Mouse (Mus musculus): Measurements from ENCODE around the gene Tsfm. TPM values are rescaled to one million over a fixed set of nuclear protein-coding genes. Genes with fewer than 3 reads are reported as not detected.

The Tsfm gene
- total RNA-seq, 2 experiments from 2014 or later: 66.1 to 67.4 TPM

- no peak for DNase-seq (ENCODE audit: low spot score)
- intact Hi-C loops (cut with DNase I): no loop called here
These were observed 12.5 kb upstream of the Tsfm start for GRCm38 (mm10) chr10:127043187-127043586.

- intact Hi-C loops (cut with DNase I): no loop called here
- no peak for DNase-seq (ENCODE audit: low spot score)
These were observed 12.0 kb upstream of the Tsfm start for GRCm38 (mm10) chr10:127042468-127043115.

DNA sequence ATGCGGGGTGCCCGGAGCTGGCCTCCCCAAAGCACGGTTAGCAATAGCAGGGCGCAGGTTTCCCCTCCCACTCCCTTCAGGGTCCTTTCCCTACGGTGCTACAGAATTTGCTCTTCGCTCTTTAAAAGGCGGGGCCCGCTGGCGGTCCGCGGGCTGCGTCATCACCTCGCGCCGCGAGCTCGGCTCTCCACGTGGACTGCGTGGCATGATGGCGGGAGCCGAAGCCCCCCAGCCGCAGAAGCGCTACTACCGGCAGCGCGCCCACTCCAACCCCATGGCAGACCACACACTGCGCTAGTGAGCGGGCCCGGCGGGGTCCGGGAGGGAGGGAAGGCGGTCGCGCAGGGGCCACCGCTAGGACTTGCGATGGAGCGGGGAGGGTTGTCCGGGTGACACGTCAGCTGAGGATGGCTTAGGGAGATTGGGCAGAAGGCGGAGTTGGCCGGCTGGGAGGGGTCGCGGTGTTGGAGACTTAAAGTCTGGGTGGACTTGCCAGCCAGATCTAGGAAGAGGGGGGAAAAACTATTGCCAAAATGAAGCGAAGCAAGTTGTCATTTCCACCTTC, 11.2 kb upstream of the Tsfm start:
- peak; percentile 72 for DNase-seq (ENCODE audit: low spot score)
- intact Hi-C loops (cut with DNase I): no loop called here

GRCm38 (mm10) chr10:127041274-127041766, 10.7 kb upstream of the Tsfm start, which contains the start of the genes Mettl1 and Eef1akmt3:
Gene Mettl1, plus strand, starts transcription at chr10:127041414.
Gene Eef1akmt3, minus strand, starts transcription at chr10:127041513.
- intact Hi-C loops (cut with DNase I): no loop called here
- no peak for DNase-seq (ENCODE audit: low spot score)

DNA sequence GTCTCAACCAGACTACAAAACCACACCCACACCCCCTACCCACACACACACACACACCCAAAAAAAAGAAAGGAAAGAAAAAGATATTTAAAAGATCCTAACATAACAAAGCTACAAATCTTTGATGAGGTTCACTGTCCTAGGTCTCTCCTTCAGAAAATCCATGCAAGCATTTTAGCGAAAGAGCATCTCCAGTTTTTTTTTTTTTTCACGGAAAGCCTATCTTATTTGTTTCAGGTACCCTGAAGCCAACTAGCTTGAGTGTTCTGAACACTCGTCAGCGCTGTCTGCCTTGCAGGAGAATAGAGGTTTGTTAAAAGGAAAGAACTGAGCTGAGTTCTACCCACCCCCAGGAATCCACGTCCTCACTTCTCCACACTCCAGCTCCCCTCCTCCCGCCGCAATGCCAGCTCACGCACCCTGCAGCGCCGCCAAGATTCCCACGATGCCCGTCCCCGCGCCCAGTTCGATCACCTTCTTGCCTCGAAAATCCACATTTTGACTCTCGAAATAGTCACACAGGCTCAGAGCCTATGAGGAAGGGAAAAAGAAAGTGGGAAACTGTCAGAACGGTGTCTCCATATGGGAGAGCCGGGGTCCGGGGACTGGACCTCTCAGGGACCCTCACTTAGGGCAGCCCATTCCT, 10.1 kb upstream of the Tsfm start:
- intact Hi-C loops (cut with DNase I): no loop called here
- no peak for DNase-seq (ENCODE audit: low spot score)

DNA sequence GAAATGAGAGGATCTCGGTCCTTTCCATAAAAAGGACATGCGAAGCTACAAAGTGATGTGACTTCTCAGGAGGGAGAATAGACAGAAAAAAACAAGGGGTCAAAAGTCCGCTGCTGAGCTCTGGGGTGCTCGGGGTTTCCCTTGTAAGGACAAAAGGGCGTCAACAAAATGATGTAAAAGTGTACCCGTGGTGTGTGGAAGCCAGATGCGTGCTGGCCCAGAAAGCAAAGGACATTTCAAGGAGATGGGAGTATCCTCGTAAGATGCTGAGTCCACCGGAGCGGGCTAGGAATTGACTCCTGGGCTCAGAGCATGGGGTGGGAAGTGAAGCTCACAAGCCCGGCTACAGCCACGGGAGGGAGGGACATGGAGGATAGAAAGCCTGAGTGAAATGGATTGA, 7.0 kb upstream of the Tsfm start:
- intact Hi-C loops (cut with DNase I): no loop called here
- no peak for DNase-seq (ENCODE audit: low spot score)

GRCm38 (mm10) chr10:127036273-127036672, 5.6 kb upstream of the Tsfm start:
- DNase-seq (ENCODE audit: low spot score): no peak
- intact Hi-C loops (cut with DNase I): no loop called here

- DNase-seq (ENCODE audit: low spot score): no peak
- intact Hi-C loops (cut with DNase I): no loop called here
These were observed 2.7 kb upstream of the Tsfm start for GRCm38 (mm10) chr10:127033301-127033741.

DNA sequence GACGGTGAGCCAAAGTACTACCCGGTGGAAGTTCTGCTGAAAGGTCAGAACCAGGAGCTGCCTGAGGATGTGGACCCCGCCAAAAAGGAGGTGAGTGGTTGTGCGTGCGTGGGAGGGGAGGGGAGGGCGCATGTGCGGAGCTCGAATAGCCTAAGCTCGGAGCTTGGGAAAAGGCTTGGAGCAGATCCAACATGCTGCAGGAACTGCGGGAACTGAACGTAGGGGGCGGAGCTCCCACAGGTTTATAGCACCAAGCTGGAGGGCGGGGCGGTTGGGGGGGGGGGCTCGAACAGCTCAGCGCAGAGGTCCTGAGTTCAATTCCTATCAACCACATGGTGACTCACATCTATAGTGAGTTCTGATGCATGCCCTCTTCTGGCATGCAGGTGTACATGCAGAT, 12.2 kb downstream of the Tsfm start:
- no peak for DNase-seq (ENCODE audit: low spot score)

GRCm38 (mm10) chr10:127017071-127017470, 13.6 kb downstream of the Tsfm start:
- DNase-seq (ENCODE audit: low spot score): no peak
- intact Hi-C loops (cut with DNase I): no loop called here

More for the DNA sequence above, 12.2 kb downstream of the Tsfm start:
- intact Hi-C loops (cut with DNase I): no loop called here

DNA sequence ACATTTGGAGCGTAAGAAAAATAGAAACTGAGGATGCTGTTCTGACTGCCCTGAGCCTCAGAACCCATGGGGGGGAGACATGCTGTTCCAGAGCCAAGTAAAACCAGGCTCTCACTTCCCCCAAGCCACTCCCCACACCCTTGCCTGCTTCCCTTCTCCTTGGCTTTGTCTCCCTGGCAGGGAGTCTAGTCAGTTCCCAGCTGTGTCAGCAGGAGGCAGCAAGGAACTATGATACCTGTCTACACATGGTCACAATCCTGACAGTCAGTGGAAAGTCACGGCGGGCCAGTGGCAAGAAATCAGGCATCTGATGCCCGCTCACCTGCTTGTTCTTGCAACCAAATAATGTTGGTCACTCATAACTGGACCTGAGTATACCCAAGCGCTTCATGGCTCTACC, 14.2 kb downstream of the Tsfm start:
- intact Hi-C loops (cut with DNase I): no loop called here
- DNase-seq (ENCODE audit: low spot score): no peak

DNA sequence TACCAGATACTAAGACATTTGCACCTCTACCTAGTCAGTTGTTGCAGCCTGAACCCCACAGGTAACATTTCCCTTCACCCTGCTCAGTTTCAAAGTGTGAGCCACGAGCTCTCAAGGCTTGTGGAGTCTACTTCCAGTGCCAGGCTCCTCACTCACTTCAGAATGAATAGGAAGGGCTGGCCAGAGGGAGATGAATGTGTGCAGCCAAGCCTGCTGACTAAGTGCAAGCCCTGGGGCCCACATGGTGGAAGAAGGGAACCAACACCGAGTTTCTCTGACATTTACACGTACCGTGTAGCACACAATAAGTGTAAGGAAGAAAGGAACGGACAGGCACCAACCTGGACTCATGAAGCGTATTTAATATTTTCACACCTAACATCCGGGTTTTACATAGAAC, 26.8 kb downstream of the Tsfm start:
- DNase-seq (ENCODE audit: low spot score): no peak
- intact Hi-C loops (cut with DNase I): no loop called here

- intact Hi-C loops (cut with DNase I): no loop called here
- DNase-seq (ENCODE audit: low spot score): no peak
These were observed 27.3 kb downstream of the Tsfm start for GRCm38 (mm10) chr10:127003334-127003733.

- intact Hi-C loops (cut with DNase I): no loop called here
- no peak for DNase-seq (ENCODE audit: low spot score)
These were observed 27.9 kb downstream of the Tsfm start for GRCm38 (mm10) chr10:127002765-127003164.

DNA sequence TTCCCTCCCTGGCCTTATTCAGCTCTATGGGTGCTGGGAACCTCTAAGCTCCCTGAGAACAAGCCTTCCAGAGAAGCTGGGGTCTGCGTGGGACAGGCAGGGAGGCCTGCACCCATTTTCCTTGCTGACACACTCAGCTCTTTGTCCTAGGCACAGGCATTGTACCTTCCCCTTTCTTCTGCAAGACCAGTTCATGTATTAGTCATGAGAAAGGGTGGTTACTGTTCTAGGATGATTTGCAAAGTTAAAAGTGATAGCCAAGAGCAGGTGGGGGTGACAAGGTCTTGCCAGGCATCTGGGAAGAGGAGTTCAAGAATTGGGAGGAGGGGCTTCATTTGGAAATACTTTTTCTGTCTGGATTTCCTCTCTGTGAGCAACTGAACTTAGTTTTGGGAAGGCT, 28.6 kb downstream of the Tsfm start:
- DNase-seq (ENCODE audit: low spot score): no peak
- intact Hi-C loops (cut with DNase I): no loop called here

DNA sequence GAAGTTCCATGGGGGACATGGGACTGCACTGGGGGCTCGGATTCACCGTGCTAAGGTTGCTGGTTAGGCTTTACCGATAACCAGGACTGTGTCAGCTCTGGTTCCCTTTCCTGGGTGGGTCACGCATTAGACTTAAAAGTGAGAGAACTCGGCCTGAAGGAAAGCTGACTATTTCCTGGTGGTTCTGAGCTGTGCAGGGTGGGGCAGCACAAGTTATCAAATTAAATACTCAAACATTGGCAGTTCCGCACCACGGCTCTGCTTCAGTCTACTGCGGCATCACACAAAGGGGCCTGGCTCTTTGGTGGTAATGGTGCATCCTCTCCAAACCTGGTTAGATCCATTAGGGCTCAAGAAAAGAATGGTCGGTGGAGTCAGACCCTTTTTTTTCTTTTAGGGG, 29.3 kb downstream of the Tsfm start:
- intact Hi-C loops (cut with DNase I): no loop called here
- no peak for DNase-seq (ENCODE audit: low spot score)

- DNase-seq (ENCODE audit: low spot score): no peak
- intact Hi-C loops (cut with DNase I): no loop called here
These were observed 30.1 kb downstream of the Tsfm start, which contains the start of gene Avil for GRCm38 (mm10) chr10:127000529-127000928. Gene Avil, plus strand, starts transcription at chr10:127000709.

DNA sequence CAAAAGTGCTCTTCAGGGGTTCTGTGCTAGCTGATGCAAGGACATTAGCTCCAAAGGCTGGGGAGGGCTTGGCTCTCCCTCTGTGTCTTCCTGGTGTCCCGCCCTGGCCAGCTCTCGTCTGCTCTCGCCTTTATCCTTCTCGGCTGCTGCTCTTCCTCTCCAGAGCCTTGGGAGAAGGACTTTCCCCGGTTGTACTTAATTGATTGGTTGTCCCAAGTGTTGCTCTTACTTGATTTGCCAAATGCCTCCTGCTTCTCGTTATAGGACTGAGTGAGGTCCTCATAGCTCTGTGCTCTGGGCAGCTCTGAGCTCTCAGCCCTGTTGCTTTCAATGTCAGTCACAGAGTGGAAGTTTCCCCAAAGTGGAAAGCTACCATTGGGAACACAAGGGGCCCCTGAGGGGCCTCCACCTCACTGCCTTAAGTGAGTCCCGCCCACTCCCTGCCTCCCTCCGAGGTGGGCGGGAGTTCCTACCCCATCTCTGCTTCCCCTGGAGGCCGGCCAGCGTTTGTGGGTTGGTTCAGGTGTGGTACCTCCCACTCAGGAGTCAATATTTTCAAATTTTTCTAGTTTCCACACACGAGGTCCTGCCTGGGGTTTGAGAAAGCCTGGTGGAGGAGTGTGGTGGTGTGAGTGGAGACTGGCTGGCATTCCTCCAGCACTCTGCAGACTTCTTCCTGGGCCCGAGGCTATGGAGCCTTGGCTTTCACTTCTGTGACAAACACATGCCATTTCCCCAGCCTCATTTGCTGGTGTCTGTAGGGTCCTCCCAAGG, 33.1 kb downstream of the Tsfm start:
- intact Hi-C loops (cut with DNase I): no loop called here
- DNase-seq (ENCODE audit: low spot score): no peak

GRCm38 (mm10) chr10:126993621-126994020, 37.0 kb downstream of the Tsfm start:
- intact Hi-C loops (cut with DNase I): no loop called here

DNA sequence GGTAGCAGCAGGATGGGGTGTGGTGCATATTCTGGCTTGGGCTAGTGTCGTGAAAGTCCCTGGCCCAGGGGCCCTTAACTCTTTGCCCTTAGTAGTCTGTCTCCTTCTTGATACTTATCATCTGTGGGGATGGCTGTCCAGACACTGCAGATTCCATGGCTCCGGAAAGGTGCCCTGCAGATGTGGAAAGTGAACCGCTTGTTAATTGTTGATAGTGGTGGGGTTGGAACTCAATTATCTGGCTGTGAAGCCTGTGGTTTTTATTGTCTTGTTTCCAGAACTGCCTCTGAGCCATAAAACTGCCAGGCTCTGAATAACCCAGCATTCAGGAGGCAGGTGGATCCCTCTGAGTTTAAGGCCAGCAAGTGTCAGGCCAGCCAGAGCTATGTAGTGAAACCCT, 39.0 kb downstream of the Tsfm start:
- intact Hi-C loops (cut with DNase I): loop anchor here (2.0 kb wide), 2 partner anchors 39 to 63 kb away; partner anchors contain the start of gene Tsfm
- DNase-seq (ENCODE audit: low spot score): no peak

More at GRCm38 (mm10) chr10:126993621-126994020, 37.0 kb downstream of the Tsfm start:
- DNase-seq (ENCODE audit: low spot score): no peak
